8 mouse cellular contexts compared by ENCODE assay signal in genomic region chr14:72293677-72294387, GRCm38 (mm10).
DNase-seq lines count a peak whose midpoint lies in the region; ATAC-seq and TF ChIP-seq lines count a peak whose summit lies in the region.

No protein-coding gene starts in this region.

- no peaks in the 10 kb centered on the region for H3K9me3 ChIP-seq in CH12.LX (replicated peaks; ENCODE audit: low read length)
- H3K9me3 ChIP-seq in forebrain, embryonic 13.5 days (replicated peaks): no peaks in the 10 kb centered on the region
- no peaks in the 10 kb centered on the region for H3K9me3 ChIP-seq in limb, embryonic 14.5 days (ENCODE audit: control insufficient read depth, low read length)

- TF ChIP-seq RAD21 in CH12.LX (IDR thresholded peaks at IDR 0.05; ENCODE audit: low read depth, low read length): peak; percentile 61

- H3K9ac ChIP-seq in CH12.LX (ENCODE audit: insufficient read depth, low read depth): no peak overlapping the region
- no peak overlapping the region for H3K9ac ChIP-seq in forebrain, embryonic 13.5 days
- H3K9ac ChIP-seq in limb, embryonic 14.5 days (ENCODE audit: low read depth, low read length, severe bottlenecking): no peak overlapping the region

- intact Hi-C loops in gastrocnemius, adult 2 months (cut with DNase I): no loop called here
- intact Hi-C loops in gastrocnemius, postnatal 36 days (cut with DNase I): loop anchor here (5.0 kb wide), 1 partner anchor 1512 kb away; no protein-coding TSS in a partner anchor

- H3K4me2 ChIP-seq in CH12.LX (ENCODE audit: insufficient read depth, low read depth, poor library complexity, severe bottlenecking): no peak overlapping the region
- no peak overlapping the region for H3K4me2 ChIP-seq in forebrain, embryonic 13.5 days
- H3K4me2 ChIP-seq in limb, embryonic 14.5 days (replicated peaks; ENCODE audit: low read depth, low read length, severe bottlenecking): no peak overlapping the region

- H3K36me3 ChIP-seq in CH12.LX (replicated peaks in 1 of 2; ENCODE audit: control insufficient read depth in 1 of 2, insufficient read depth in 1 of 2, low read length in 1 of 2): no peaks in the 10 kb centered on the region
- no peaks in the 10 kb centered on the region for H3K36me3 ChIP-seq in forebrain, embryonic 13.5 days (ENCODE audit: poor library complexity, severe bottlenecking)
- no peaks in the 10 kb centered on the region for H3K36me3 ChIP-seq in limb, embryonic 14.5 days (ENCODE audit: control insufficient read depth, insufficient read depth, low read length)

- TF ChIP-seq POLR2A in CH12.LX (IDR thresholded peaks at IDR 0.05; ENCODE audit: low read depth, low read length): no peak
- TF ChIP-seq POLR2A in limb, embryonic 14.5 days (IDR thresholded peaks at IDR 0.05; ENCODE audit: borderline replicate concordance, extremely low read depth, insufficient read depth, insufficient read length): no peak

- H3K4me1 ChIP-seq in CH12.LX (ENCODE audit: control insufficient read depth in 1 of 2, insufficient read depth in 2 of 2): no peaks in the 10 kb centered on the region
- no peaks in the 10 kb centered on the region for H3K4me1 ChIP-seq in forebrain, embryonic 13.5 days
- peaks cover 3% of the 10 kb centered on the region; the same call in 1 of the 2 replicates for H3K4me1 ChIP-seq in limb, embryonic 14.5 days (ENCODE audit: control insufficient read depth, insufficient read depth, low read length)

- dilution Hi-C loops in CH12.LX (cut with MboI; ENCODE audit: extremely low pct_ligation_motif_present, extremely low pct_unique_long_range_greater_than_20kb, low sequenced_read_pairs): no loop called here

- no peak for TF ChIP-seq EP300 in CH12.LX (IDR thresholded peaks at IDR 0.05; ENCODE audit: low read length)

- 68% methylated on average over 9 of the region's 9 CpGs for WGBS in forebrain, embryonic 13.5 days
- WGBS in limb, embryonic 14.5 days: 63% methylated on average over 9 of the region's 9 CpGs

- H3K4me3 ChIP-seq in gastrocnemius, adult 2 months: no peak overlapping the region
- no peak overlapping the region for H3K4me3 ChIP-seq in CH12.LX (replicated peaks in 1 of 3; ENCODE audit: low read depth in 2 of 3, low read length in 2 of 3, poor library complexity in 1 of 3)
- H3K4me3 ChIP-seq in forebrain, embryonic 13.5 days: no peak overlapping the region
- no peak overlapping the region for H3K4me3 ChIP-seq in limb, embryonic 14.5 days (replicated peaks; ENCODE audit: low read length)

- H3K27me3 ChIP-seq in CH12.LX (replicated peaks): peaks cover 66% of the 10 kb centered on the region
- H3K27me3 ChIP-seq in forebrain, embryonic 13.5 days: 0 out of 2 replicates have a peak, but pooled peaks cover 4% of the 10 kb centered on the region
- no peaks in the 10 kb centered on the region for H3K27me3 ChIP-seq in limb, embryonic 14.5 days (ENCODE audit: control insufficient read depth, insufficient read depth, low read length)

- DNase-seq in gastrocnemius, adult 2 months: no peak
- no peak for DNase-seq in gastrocnemius, postnatal 36 days
- peak; percentile 17 for DNase-seq in CH12.LX (ENCODE audit: extremely low read depth)
- DNase-seq in limb, embryonic 14.5 days (ENCODE audit: low spot score): peak; percentile 62
- peak; percentile 44 for DNase-seq in retina, postnatal 1 day
- DNase-seq in thymus, postnatal 10 days (ENCODE audit: low spot score in 2 of 2): no peak

- TF ChIP-seq CTCF in gastrocnemius, adult 2 months (IDR thresholded peaks at IDR 0.05): peak; percentile 36
- peak; percentile 16 to 59; a peak in 2 of 4 replicates for TF ChIP-seq CTCF in CH12.LX (conservative IDR thresholded peaks at IDR 0.05 in 1 of 2, IDR thresholded peaks at IDR 0.05 in 1 of 2; ENCODE audit: low read depth in 2 of 2, low read length in 2 of 2)

- no peaks in the 10 kb centered on the region for H3K79me2 ChIP-seq in CH12.LX (replicated peaks; ENCODE audit: control insufficient read depth, extremely low read depth, insufficient read depth, poor library complexity, severe bottlenecking)

- ATAC-seq in forebrain, embryonic 13.5 days: peak; percentile 69
- ATAC-seq in limb, embryonic 14.5 days (ENCODE audit: low FRiP score, low read depth): peak; percentile 41; the same call in 1 of the 2 replicates
- no peak for ATAC-seq in erythroblast, adult 5-6 weeks (replicated peaks; ENCODE audit: low FRiP score, poor library complexity, severe bottlenecking)

- in situ Hi-C loops in CH12.LX (cut with MboI; ENCODE audit: low pct_ligation_motif_present, low pct_unique_long_range_greater_than_20kb, low sequenced_read_pairs): loop anchor here (25.0 kb wide), 1 partner anchor 1507 kb away; no protein-coding TSS in a partner anchor

- no peak overlapping the region for H3K27ac ChIP-seq in gastrocnemius, adult 2 months
- H3K27ac ChIP-seq in CH12.LX (ENCODE audit: insufficient read depth, low read depth): no peak overlapping the region
- no peak overlapping the region for H3K27ac ChIP-seq in forebrain, embryonic 13.5 days
- no peak overlapping the region for H3K27ac ChIP-seq in limb, embryonic 14.5 days (replicated peaks; ENCODE audit: low read depth, low read length)

TF ChIP-seq in CH12.LX, 34 proteins besides CTCF, POLR2A, EP300 and RAD21:
- TF ChIP-seq MAZ (IDR thresholded peaks at IDR 0.05; ENCODE audit: low read depth, low read length): 0 out of 2 replicates have a peak, but pooled peaks have one; percentile 43
- TF ChIP-seq ELF1 (IDR thresholded peaks at IDR 0.05; ENCODE audit: low read depth, low read length): no peak
- peak; percentile 45 for TF ChIP-seq SMC3 (IDR thresholded peaks at IDR 0.05; ENCODE audit: low read depth, low read length)

Comparison
In these comparisons a context has a peak if more than half of its experiments do, and no peak if none do; other contexts are left out.
1. DNase-seq: peak in CH12.LX (single experiment), limb, embryonic 14.5 days (single experiment) and retina, postnatal 1 day (single experiment); none in gastrocnemius, adult 2 months (single experiment), gastrocnemius, postnatal 36 days (0 of 2) and thymus, postnatal 10 days (0 of 2).